Mouse (Mus musculus): ENCODE data around the gene Itgb5. TPM values are rescaled to one million over a fixed set of nuclear protein-coding genes. Genes with fewer than 3 reads are reported as not detected.

Itgb5 gene
- polyA plus RNA-seq (2014; fragmentation: Nextera tagmentation; extraction: Ambion mirVana): 23.7 and 41.4 TPM in 2 replicates

DNA sequence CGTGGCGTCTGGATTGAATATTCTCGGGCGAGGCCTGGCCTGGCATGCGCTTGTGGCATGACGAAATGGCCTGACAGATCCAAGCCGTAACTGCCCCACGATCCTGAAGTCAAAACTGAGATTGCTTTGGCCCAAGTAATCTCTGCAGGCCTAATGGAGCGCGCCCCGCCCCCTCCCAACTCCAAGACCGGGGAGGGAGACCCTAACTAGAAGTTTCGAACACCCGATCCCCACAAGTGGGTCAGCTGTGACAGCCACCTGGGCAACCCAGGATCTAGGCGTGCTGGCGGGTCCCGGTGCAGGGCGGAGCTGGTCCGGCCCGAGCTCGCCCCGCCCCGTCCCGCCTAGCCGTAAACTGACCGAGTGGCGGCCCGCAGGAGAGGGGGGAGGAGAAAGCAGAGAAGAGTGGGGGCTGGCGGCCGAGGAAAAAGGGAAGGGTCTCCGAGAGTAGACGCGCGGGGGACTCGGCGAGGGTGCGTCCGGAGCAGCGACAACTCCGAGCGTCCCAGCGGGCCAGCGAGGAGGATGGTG, at the start of gene Itgb5:
Gene Itgb5 (plus strand): TSS at position 365 of the 531 bp plus-strand sequence.
- peak within 1 kb of the TSS; percentile 78 for H3K4me2 ChIP-seq (ENCODE audit: low read length)
- ATAC-seq (replicated peaks; ENCODE audit: low FRiP score, low TSS enrichment, low read depth): peak; percentile 89
- H3K4me3 ChIP-seq (ENCODE audit: low read depth, low read length): peak within 1 kb of the TSS; percentile 91
- WGBS: 1% methylated on average over 40 of the region's 43 CpGs
- no peaks in the 10 kb centered on the region for H3K27me3 ChIP-seq (replicated peaks; ENCODE audit: control insufficient read depth, insufficient read depth, low read length)
- H3K36me3 ChIP-seq (ENCODE audit: control insufficient read depth, insufficient read depth, low read length): no peaks in the 10 kb centered on the region
- peak; percentile 90 for DNase-seq (ENCODE audit: low spot score)
- H3K9ac ChIP-seq (ENCODE audit: low read length): peak within 1 kb of the TSS; percentile 79
- H3K4me1 ChIP-seq (replicated peaks; ENCODE audit: control insufficient read depth, insufficient read depth, low read length): peaks cover 23% of the 10 kb centered on the region
- H3K27ac ChIP-seq (ENCODE audit: low read depth): peak within 1 kb of the TSS; percentile 83
- no peaks in the 10 kb centered on the region for H3K9me3 ChIP-seq (ENCODE audit: control insufficient read depth, low read length)

DNA sequence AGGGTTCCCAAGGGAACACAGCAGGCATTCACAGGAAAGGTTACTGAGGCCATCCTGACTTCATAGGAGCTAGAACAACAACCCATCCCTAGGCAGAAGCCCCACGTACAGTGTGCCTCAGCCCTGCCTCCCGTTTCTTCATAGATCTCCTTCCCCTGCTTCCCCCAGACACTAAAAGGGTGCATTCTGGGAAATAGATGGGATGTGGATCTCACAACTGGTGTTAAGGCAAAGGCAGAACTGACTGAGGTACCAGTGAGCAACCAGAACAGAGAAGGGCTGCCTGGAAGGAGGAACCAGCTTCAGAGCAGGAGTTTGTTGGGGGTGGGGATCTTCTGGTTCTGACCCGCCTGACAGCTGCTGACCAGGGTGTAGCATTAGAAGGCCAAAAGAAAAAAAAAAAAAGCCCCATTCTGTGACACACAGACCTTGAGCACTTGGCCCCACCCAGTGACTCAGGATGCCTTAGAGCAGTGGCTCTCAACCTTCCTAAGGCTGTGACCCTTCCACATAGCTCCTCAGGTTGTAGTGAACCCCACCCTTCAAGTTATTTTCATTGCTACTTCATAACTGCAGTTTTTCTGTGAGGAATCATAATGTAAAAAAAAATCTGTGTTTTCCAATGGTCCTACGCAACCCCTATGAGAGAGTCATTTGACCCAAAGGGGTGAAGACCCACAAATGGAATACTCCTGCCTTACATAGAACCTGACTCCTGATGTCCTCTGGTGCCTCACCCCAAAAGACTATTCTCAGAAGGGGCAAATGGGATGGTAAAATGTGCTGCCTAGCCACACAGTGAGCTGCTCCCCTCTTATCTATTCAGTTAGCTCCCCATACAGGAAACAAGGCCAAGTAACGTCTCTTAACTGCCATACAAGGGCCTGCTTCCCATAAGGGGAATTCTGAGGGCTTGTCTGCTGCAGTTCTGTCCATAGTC, 47.4 kb upstream of the Itgb5 start:
- Histone ChIP-seq H3K4me3 (ENCODE audit: low read depth, low read length) (no peak overlapping the region), H3K36me3 (ENCODE audit: control insufficient read depth, insufficient read depth, low read length) (no peaks in the 10 kb centered on the region), H3K4me1 (replicated peaks; ENCODE audit: control insufficient read depth, insufficient read depth, low read length) (no peaks in the 10 kb centered on the region), H3K9ac (ENCODE audit: low read length) (no peak overlapping the region), H3K9me3 (ENCODE audit: control insufficient read depth, low read length) (no peaks in the 10 kb centered on the region), H3K27ac (ENCODE audit: low read depth) (no peak overlapping the region), H3K4me2 (ENCODE audit: low read length) (no peak overlapping the region), H3K27me3 (replicated peaks; ENCODE audit: control insufficient read depth, insufficient read depth, low read length) (no peaks in the 10 kb centered on the region)
- ATAC-seq (replicated peaks; ENCODE audit: low FRiP score, low TSS enrichment, low read depth) (no peak), DNase-seq (ENCODE audit: low spot score) (no peak)
- WGBS: 70% methylated on average over 5 of the region's 5 CpGs

DNA sequence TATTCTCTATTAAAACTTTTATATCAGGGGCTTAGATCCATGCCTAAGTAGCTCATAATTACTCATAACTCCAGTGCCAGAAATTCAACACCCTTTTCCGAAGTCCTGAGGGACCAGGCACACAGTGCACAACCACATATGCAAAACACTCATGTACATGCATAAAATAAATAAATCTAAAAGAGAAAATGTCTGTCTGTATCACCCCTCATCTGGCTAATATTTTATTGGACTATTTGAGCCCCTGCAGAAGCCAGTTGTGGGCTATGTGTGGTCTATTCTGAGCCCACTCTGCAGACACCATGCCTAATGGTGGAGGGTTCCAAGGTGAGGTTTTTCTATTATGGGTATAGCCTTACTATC, 46.8 kb upstream of the Itgb5 start:
- H3K4me1 ChIP-seq (replicated peaks; ENCODE audit: control insufficient read depth, insufficient read depth, low read length): no peaks in the 10 kb centered on the region
- DNase-seq (ENCODE audit: low spot score): no peak
- no peak overlapping the region for H3K4me3 ChIP-seq (ENCODE audit: low read depth, low read length)
- H3K36me3 ChIP-seq (ENCODE audit: control insufficient read depth, insufficient read depth, low read length): no peaks in the 10 kb centered on the region
- H3K27me3 ChIP-seq (replicated peaks; ENCODE audit: control insufficient read depth, insufficient read depth, low read length): no peaks in the 10 kb centered on the region
- no peak overlapping the region for H3K4me2 ChIP-seq (ENCODE audit: low read length)
- H3K9me3 ChIP-seq (ENCODE audit: control insufficient read depth, low read length): no peaks in the 10 kb centered on the region
- H3K9ac ChIP-seq (ENCODE audit: low read length): no peak overlapping the region
- WGBS: 95% methylated on average over 1 of the region's 1 CpGs
- H3K27ac ChIP-seq (ENCODE audit: low read depth): no peak overlapping the region
- ATAC-seq (replicated peaks; ENCODE audit: low FRiP score, low TSS enrichment, low read depth): no peak

DNA sequence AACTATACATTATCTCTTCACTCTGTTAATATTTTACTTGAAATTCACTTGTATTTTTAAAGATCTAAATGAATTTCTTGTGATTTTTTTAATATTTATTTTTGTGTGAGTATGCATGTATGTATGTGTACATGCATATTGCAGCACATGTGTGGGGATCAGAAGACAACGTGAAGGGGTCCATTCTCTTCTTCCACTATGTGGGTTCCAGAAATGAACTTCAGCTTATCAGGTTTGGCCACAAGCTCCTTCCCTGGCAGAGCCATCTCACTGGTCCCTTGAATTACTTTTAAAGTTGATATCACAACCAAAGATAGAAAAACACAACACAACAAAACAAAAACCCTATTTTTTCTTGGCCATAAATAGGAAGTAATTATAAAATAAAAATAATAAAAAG, 44.9 kb upstream of the Itgb5 start:
- H3K27ac ChIP-seq (ENCODE audit: low read depth): no peak overlapping the region
- H3K36me3 ChIP-seq (ENCODE audit: control insufficient read depth, insufficient read depth, low read length): no peaks in the 10 kb centered on the region
- no peak overlapping the region for H3K4me2 ChIP-seq (ENCODE audit: low read length)
- H3K4me3 ChIP-seq (ENCODE audit: low read depth, low read length): no peak overlapping the region
- no peaks in the 10 kb centered on the region for H3K4me1 ChIP-seq (replicated peaks; ENCODE audit: control insufficient read depth, insufficient read depth, low read length)
- H3K27me3 ChIP-seq (replicated peaks; ENCODE audit: control insufficient read depth, insufficient read depth, low read length): no peaks in the 10 kb centered on the region
- no peak overlapping the region for H3K9ac ChIP-seq (ENCODE audit: low read length)
- 79% methylated on average over 1 of the region's 1 CpGs for WGBS
- H3K9me3 ChIP-seq (ENCODE audit: control insufficient read depth, low read length): no peaks in the 10 kb centered on the region
- DNase-seq (ENCODE audit: low spot score): no peak
- ATAC-seq (replicated peaks; ENCODE audit: low FRiP score, low TSS enrichment, low read depth): no peak

DNA sequence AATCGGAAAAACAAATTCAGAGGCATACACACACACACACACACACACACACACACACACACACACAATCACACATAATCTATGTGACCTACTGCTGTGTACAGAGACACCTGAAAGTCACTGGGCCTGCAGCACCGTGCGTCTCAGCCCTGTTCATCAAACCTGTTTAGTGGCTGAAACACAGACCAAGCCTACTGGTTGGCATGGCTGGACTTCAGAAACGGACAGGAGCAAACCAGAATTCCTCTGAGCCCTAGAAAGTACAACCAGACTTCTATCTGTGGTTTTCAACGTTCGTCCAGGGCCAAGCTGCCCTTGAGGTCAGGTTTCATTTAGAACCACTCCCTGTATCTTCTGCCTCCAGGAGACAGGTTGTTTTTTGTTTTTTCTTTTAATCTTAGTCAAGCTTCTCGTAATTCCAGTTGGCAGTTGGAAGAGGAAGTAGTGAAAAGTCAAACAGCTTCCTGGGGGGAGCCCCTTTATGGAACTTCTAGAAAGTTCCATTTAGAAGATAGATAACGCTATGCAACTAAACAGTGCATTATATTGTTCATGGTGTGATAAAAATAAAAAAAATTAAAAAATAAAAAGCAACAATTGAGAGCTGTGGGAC, 44.3 kb upstream of the Itgb5 start:
- no peak overlapping the region for H3K4me2 ChIP-seq (ENCODE audit: low read length)
- no peak overlapping the region for H3K9ac ChIP-seq (ENCODE audit: low read length)
- H3K4me1 ChIP-seq (replicated peaks; ENCODE audit: control insufficient read depth, insufficient read depth, low read length): no peaks in the 10 kb centered on the region
- ATAC-seq (replicated peaks; ENCODE audit: low FRiP score, low TSS enrichment, low read depth) (no peak), DNase-seq (ENCODE audit: low spot score) (no peak)
- no peaks in the 10 kb centered on the region for H3K27me3 ChIP-seq (replicated peaks; ENCODE audit: control insufficient read depth, insufficient read depth, low read length)
- no peaks in the 10 kb centered on the region for H3K9me3 ChIP-seq (ENCODE audit: control insufficient read depth, low read length)
- 71% methylated on average over 8 of the region's 8 CpGs for WGBS
- H3K36me3 ChIP-seq (ENCODE audit: control insufficient read depth, insufficient read depth, low read length): no peaks in the 10 kb centered on the region
- no peak overlapping the region for H3K27ac ChIP-seq (ENCODE audit: low read depth)
- no peak overlapping the region for H3K4me3 ChIP-seq (ENCODE audit: low read depth, low read length)

DNA sequence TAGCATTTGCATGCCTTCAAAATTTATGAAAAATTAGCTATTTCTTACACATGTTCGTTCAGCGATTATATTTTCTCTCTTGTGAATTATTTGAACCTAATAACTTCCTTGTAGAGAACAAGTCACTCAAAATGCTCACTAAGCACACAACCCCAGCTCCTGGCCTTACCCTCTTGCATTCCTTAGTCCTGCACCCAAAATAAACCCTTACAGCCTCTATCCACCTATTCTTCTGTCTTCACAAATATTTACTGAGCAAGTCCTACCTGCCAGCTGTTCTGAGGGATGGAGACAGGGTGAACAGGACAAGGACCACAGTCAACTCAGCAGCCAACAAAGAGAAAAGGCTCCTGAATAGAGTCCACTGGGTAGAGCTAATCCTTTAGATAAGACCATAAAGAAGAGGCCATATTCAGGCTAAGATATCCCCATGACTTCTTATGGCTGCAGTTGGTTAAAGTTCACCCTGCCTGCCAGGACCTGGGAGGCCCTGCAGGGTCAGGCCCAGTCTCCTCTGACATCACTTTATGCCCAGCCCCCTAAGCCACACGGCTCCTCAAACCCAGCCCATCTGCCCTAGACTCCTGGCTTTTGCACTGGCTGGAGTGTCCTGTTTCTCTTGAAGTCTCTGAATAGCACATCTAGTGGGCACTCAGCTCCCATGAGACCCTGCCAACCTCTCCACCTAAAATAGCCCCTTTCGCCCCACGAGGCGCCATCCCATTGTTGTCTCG, 42.6 kb upstream of the Itgb5 start:
- peak overlapping the region; percentile 66 for H3K27ac ChIP-seq (ENCODE audit: low read depth)
- WGBS: 65% methylated on average over 7 of the region's 7 CpGs
- peak; percentile 91 for ATAC-seq (replicated peaks; ENCODE audit: low FRiP score, low TSS enrichment, low read depth)

DNA sequence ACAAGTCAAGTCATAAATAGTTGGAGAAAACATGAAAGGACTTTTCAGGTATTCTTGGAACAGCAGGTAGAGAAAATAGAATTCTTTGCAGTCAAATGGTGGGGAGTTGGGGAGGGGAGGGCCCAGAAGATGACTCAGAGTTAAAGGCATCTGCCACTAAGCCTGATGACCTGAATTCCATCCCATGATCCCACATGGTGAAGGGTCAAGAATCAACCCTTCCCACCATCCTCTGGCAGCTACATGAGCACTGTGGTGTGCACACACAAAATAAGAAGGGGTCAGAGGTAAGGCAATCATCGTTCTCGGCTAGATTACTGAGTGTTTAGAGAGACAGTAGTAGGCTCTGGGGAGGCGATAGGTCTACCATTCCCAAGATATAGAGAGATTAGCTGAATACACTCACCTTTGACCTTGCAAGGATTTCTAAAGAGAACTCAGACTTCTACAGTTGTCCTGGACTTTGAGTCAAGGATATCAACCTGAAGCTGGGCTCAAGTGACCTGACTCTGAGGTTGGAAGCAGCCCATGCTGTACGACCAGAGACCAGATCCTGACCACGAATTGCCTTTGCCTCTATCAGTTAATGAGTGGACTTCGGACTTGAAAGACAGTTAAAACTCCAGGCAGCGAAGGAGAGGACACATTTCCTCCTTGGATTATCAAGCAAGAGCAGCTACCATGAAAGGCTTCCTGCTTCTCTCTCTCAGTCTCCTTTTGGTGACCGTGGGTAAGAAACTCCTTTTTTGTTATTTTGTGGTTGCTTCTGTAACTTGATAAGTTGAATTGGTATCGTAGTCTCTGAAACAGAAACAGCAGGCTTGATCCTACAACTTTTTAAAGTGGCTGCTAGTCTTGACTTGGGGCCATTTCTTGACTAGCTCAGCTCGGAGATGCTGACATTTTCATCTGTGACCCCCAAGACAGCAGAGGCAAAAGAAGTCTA, 35.3 kb upstream of the Itgb5 start, which contains the start of gene Muc13:
Gene Muc13 (plus strand): TSS at position 192 of the 946 bp plus-strand sequence.
- no peaks in the 10 kb centered on the region for H3K27me3 ChIP-seq (replicated peaks; ENCODE audit: control insufficient read depth, insufficient read depth, low read length)
- H3K4me2 ChIP-seq (ENCODE audit: low read length): peak within 1 kb of the TSS; percentile 31
- peak within 1 kb of the TSS; percentile 22; the same call in 1 of the 2 replicates for H3K27ac ChIP-seq (ENCODE audit: low read depth)
- H3K4me3 ChIP-seq (ENCODE audit: low read depth, low read length): peak within 1 kb of the TSS; percentile 25
- H3K9me3 ChIP-seq (ENCODE audit: control insufficient read depth, low read length): no peaks in the 10 kb centered on the region
- WGBS: 71% methylated on average over 10 of the region's 10 CpGs
- no peaks in the 10 kb centered on the region for H3K4me1 ChIP-seq (replicated peaks; ENCODE audit: control insufficient read depth, insufficient read depth, low read length)
- ATAC-seq (replicated peaks; ENCODE audit: low FRiP score, low TSS enrichment, low read depth) (peak; percentile 45; the same call in 1 of the 2 replicates), DNase-seq (ENCODE audit: low spot score) (no peak)
- no peaks in the 10 kb centered on the region for H3K36me3 ChIP-seq (ENCODE audit: control insufficient read depth, insufficient read depth, low read length)
- H3K9ac ChIP-seq (ENCODE audit: low read length): peak within 1 kb of the TSS; percentile 38

More for the DNA sequence above, 42.6 kb upstream of the Itgb5 start:
- no peaks in the 10 kb centered on the region for H3K36me3 ChIP-seq (ENCODE audit: control insufficient read depth, insufficient read depth, low read length)
- H3K9me3 ChIP-seq (ENCODE audit: control insufficient read depth, low read length): no peaks in the 10 kb centered on the region
- no peaks in the 10 kb centered on the region for H3K27me3 ChIP-seq (replicated peaks; ENCODE audit: control insufficient read depth, insufficient read depth, low read length)
- H3K4me3 ChIP-seq (ENCODE audit: low read depth, low read length): no peak overlapping the region
- H3K9ac ChIP-seq (ENCODE audit: low read length): no peak overlapping the region
- no peak overlapping the region for H3K4me2 ChIP-seq (ENCODE audit: low read length)
- H3K4me1 ChIP-seq (replicated peaks; ENCODE audit: control insufficient read depth, insufficient read depth, low read length): no peaks in the 10 kb centered on the region
- peak; percentile 64 for DNase-seq (ENCODE audit: low spot score)

All from intestine, embryonic 14.5 days (tissue).